Mouse (Mus musculus) embryonic fibroblast, embryonic 13.5 days (primary cell): Measurements from ENCODE around the gene Wdr47.

Experiments used
- CTCF ChIP-seq: IDR thresholded peaks from 2 replicates; pipeline ENCODE4 v1.5.1; 2011; ENCODE audit warnings: mild to moderate bottlenecking, control low read depth, low read length, moderate library complexity, borderline replicate concordance; ENCODE audit not compliant: insufficient read depth
- POLR2A ChIP-seq: IDR thresholded peaks from 2 replicates; pipeline ENCODE4 v1.6.1; 2011; ENCODE audit warnings: low read depth, mild to moderate bottlenecking, control low read depth, low read length, moderate library complexity

DNA sequence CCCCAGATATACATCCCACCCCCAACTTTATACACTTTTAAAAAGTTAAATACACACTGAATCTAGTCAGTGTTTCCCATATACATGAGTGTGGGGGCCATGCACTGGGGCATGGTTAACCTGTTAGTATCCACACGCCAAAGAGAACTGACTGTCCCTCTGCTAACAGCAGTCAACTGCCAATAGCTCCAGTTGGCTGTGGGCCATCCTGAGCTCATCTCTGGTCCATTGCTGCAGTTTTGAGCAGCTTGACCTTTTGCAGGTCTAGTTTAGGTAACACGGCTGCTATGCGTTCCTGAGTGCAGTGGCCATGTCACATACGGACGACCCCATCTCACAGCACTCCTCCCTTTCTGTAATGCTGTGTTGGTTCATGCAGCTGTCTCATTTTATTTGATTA lies 43.7 kb downstream of the Wdr47 start:
- TF ChIP-seq CTCF (no peak), POLR2A (no peak)
